Mouse (Mus musculus): ENCODE measurements around the gene Gatad2a. TPM values are rescaled to one million over a fixed set of nuclear protein-coding genes. Genes with fewer than 3 reads are reported as not detected.

Gatad2a gene
- total and polyA plus RNA-seq, 2 experiments: 11.2 to 35.0 TPM

DNA sequence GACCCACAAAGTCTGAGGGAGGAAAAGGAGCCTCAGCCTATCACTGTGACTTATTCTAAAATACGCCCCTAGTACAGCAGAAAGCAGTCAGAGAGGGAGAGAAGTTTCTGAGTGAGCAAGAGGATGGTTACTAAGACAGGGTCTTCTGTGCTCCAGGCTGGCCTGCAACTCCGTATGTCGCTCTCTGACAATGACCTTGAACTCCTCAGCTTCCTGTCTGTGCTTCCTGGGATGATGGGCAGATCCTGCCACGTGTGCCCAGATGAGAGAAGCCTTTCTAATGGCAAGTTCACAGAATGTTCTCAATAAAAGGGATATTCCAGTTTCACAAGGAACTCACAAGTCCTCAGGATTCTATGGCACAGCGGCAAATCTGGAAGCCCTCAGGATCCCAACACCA, 61.6 kb downstream of the Gatad2a start:
- no peak for DNase-seq (ENCODE audit: extremely low read depth, low read depth, low spot score)
- Histone ChIP-seq H3K4me1 (ENCODE audit: control insufficient read depth, insufficient read depth, low read length) (peaks cover 9% of the 10 kb centered on the region), H3K36me3 (ENCODE audit: control insufficient read depth, insufficient read depth, low read length) (peaks cover 3% of the 10 kb centered on the region; the same call in 1 of the 2 replicates), H3K27me3 (ENCODE audit: control insufficient read depth, insufficient read depth, low read length) (no peaks in the 10 kb centered on the region), H3K27ac (replicated peaks; ENCODE audit: insufficient read depth, low read depth, low read length) (0 out of 2 replicates have a peak overlapping the region, but pooled peaks have one; percentile 5), H3K4me3 (ENCODE audit: insufficient read depth, low read depth, low read length) (no peak overlapping the region), H3K9ac (ENCODE audit: low read depth, low read length) (no peak overlapping the region), H3K79me2 (ENCODE audit: control insufficient read depth, insufficient read depth, low read length) (peaks cover 27% of the 10 kb centered on the region; the same call in 1 of the 2 replicates)
- WGBS: 51% methylated on average over 5 of the region's 5 CpGs
- TF ChIP-seq CTCF (IDR thresholded peaks at IDR 0.05; ENCODE audit: low read depth, low read length): no peak
- TF ChIP-seq POLR2A (IDR thresholded peaks at IDR 0.05; ENCODE audit: extremely low read depth, insufficient read depth, low read length): no peak

DNA sequence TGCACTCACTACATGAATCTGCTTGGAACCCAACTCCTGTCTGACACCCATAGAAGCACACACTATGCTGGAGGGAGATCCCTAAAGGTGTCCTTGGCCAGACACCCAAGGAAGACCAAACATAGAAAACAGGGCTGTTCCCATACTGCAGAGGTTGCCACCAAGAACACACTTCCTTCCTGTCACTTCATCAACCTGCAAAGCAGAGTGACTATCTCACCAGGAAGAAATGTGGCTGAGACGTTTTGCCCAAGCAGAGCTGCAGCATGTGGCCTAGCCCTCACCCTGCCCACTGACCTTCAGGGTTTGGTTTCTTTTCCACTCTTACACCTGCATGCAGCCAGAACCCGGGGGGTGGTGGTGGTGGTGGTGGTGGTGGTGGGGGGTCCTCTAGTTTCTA, 62.4 kb downstream of the Gatad2a start:
- no peak overlapping the region for H3K27ac ChIP-seq (replicated peaks; ENCODE audit: insufficient read depth, low read depth, low read length)
- WGBS: 63% methylated on average over 2 of the region's 2 CpGs
- peaks cover 7% of the 10 kb centered on the region for H3K4me1 ChIP-seq (ENCODE audit: control insufficient read depth, insufficient read depth, low read length)
- no peak overlapping the region for H3K4me3 ChIP-seq (ENCODE audit: insufficient read depth, low read depth, low read length)
- H3K79me2 ChIP-seq (ENCODE audit: control insufficient read depth, insufficient read depth, low read length): peaks cover 24% of the 10 kb centered on the region; the same call in 1 of the 2 replicates
- H3K36me3 ChIP-seq (ENCODE audit: control insufficient read depth, insufficient read depth, low read length): peaks cover 7% of the 10 kb centered on the region
- no peak overlapping the region for H3K9ac ChIP-seq (ENCODE audit: low read depth, low read length)
- TF ChIP-seq POLR2A (IDR thresholded peaks at IDR 0.05; ENCODE audit: extremely low read depth, insufficient read depth, low read length): no peak
- TF ChIP-seq CTCF (IDR thresholded peaks at IDR 0.05; ENCODE audit: low read depth, low read length): no peak
- H3K27me3 ChIP-seq (ENCODE audit: control insufficient read depth, insufficient read depth, low read length): no peaks in the 10 kb centered on the region
- DNase-seq (ENCODE audit: extremely low read depth, low read depth, low spot score): no peak

- TF ChIP-seq POLR2A (IDR thresholded peaks at IDR 0.05; ENCODE audit: extremely low read depth, insufficient read depth, low read length) (no peak), CTCF (IDR thresholded peaks at IDR 0.05; ENCODE audit: low read depth, low read length) (no peak)
- Histone ChIP-seq H3K4me1 (ENCODE audit: control insufficient read depth, insufficient read depth, low read length) (peaks cover 4% of the 10 kb centered on the region), H3K27me3 (ENCODE audit: control insufficient read depth, insufficient read depth, low read length) (no peaks in the 10 kb centered on the region), H3K9ac (ENCODE audit: low read depth, low read length) (no peak overlapping the region), H3K79me2 (ENCODE audit: control insufficient read depth, insufficient read depth, low read length) (peaks cover 40% of the 10 kb centered on the region; the same call in 1 of the 2 replicates), H3K36me3 (ENCODE audit: control insufficient read depth, insufficient read depth, low read length) (peaks cover 7% of the 10 kb centered on the region), H3K4me3 (ENCODE audit: insufficient read depth, low read depth, low read length) (no peak overlapping the region), H3K27ac (replicated peaks; ENCODE audit: insufficient read depth, low read depth, low read length) (no peak overlapping the region)
- DNase-seq (ENCODE audit: extremely low read depth, low read depth, low spot score): no peak
Observed at GRCm38 (mm10) chr8:69926901-69927300, 69.3 kb downstream of the Gatad2a start.

GRCm38 (mm10) chr8:69923986-69924385, 72.2 kb downstream of the Gatad2a start:
- 85% methylated on average over 1 of the region's 1 CpGs for WGBS
- peaks cover 37% of the 10 kb centered on the region for H3K79me2 ChIP-seq (ENCODE audit: control insufficient read depth, insufficient read depth, low read length)
- no peak overlapping the region for H3K27ac ChIP-seq (replicated peaks; ENCODE audit: insufficient read depth, low read depth, low read length)
- TF ChIP-seq CTCF (IDR thresholded peaks at IDR 0.05; ENCODE audit: low read depth, low read length): no peak
- no peak for TF ChIP-seq POLR2A (IDR thresholded peaks at IDR 0.05; ENCODE audit: extremely low read depth, insufficient read depth, low read length)
- H3K4me1 ChIP-seq (ENCODE audit: control insufficient read depth, insufficient read depth, low read length): peaks cover 22% of the 10 kb centered on the region
- no peaks in the 10 kb centered on the region for H3K27me3 ChIP-seq (ENCODE audit: control insufficient read depth, insufficient read depth, low read length)
- H3K4me3 ChIP-seq (ENCODE audit: insufficient read depth, low read depth, low read length): no peak overlapping the region
- peaks cover 2% of the 10 kb centered on the region for H3K36me3 ChIP-seq (ENCODE audit: control insufficient read depth, insufficient read depth, low read length)
- H3K9ac ChIP-seq (ENCODE audit: low read depth, low read length): no peak overlapping the region
- no peak for DNase-seq (ENCODE audit: extremely low read depth, low read depth, low spot score)

- no peaks in the 10 kb centered on the region for H3K27me3 ChIP-seq (ENCODE audit: control insufficient read depth, insufficient read depth, low read length)
- H3K4me3 ChIP-seq (ENCODE audit: insufficient read depth, low read depth, low read length): no peak overlapping the region
- no peak overlapping the region for H3K9ac ChIP-seq (ENCODE audit: low read depth, low read length)
- DNase-seq (ENCODE audit: extremely low read depth, low read depth, low spot score): peak; percentile 94
- H3K79me2 ChIP-seq (ENCODE audit: control insufficient read depth, insufficient read depth, low read length): peaks cover 19% of the 10 kb centered on the region
- no peak for TF ChIP-seq CTCF (IDR thresholded peaks at IDR 0.05; ENCODE audit: low read depth, low read length)
- TF ChIP-seq POLR2A (IDR thresholded peaks at IDR 0.05; ENCODE audit: extremely low read depth, insufficient read depth, low read length): no peak
- no peaks in the 10 kb centered on the region for H3K36me3 ChIP-seq (ENCODE audit: control insufficient read depth, insufficient read depth, low read length)
- H3K27ac ChIP-seq (replicated peaks; ENCODE audit: insufficient read depth, low read depth, low read length): peak overlapping the region; percentile 78
- H3K4me1 ChIP-seq (ENCODE audit: control insufficient read depth, insufficient read depth, low read length): peaks cover 22% of the 10 kb centered on the region
- WGBS: 19% methylated on average over 2 of the region's 2 CpGs
Observed at GRCm38 (mm10) chr8:69921141-69921540, 75.0 kb downstream of the Gatad2a start.

DNA sequence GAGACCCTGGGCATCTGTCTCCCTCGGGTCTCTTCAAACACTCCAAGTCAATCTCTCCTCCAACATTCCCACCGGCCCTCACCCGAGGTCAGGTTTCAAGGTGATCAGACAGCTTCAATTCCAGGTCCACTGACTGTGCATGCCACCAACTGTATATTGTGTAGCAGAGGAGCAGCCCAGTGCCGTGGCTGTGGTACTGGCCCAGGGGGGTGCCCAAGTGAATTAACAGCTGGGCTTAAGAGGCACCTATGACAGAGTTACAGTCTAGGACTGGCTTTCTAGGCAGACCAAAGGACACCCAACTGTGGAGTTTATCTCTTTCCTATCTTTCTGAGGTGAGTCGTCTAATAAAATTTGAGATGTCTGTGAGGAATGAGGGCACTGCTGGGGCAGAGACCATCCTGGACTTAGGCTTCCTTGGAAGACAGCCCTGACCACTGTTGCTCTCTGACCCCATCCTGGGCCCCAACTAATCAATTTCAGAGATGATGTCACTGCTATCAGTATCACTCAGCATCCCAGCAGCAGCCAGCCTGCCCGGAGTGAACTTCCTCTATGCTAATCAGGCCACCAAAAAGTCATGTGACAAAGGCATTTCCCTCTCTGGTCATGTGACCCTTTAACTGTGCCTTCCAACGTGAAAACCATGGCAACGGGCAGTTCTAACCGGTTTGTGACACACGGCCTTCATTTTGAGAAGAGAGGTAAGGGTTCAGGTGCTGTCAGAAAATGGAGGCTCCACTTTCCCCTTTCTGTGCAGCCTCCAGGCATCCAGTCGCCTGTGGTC, 76.1 kb downstream of the Gatad2a start:
- 16% methylated on average over 11 of the region's 11 CpGs for WGBS

More for the DNA sequence above, 76.1 kb downstream of the Gatad2a start:
- Histone ChIP-seq H3K4me3 (ENCODE audit: insufficient read depth, low read depth, low read length) (no peak overlapping the region), H3K36me3 (ENCODE audit: control insufficient read depth, insufficient read depth, low read length) (no peaks in the 10 kb centered on the region; the same call in 1 of the 2 replicates), H3K9ac (ENCODE audit: low read depth, low read length) (peak overlapping the region; percentile 44; the same call in 1 of the 2 replicates), H3K27ac (replicated peaks; ENCODE audit: insufficient read depth, low read depth, low read length) (peak overlapping the region; percentile 78), H3K79me2 (ENCODE audit: control insufficient read depth, insufficient read depth, low read length) (peaks cover 19% of the 10 kb centered on the region), H3K4me1 (ENCODE audit: control insufficient read depth, insufficient read depth, low read length) (peaks cover 22% of the 10 kb centered on the region), H3K27me3 (ENCODE audit: control insufficient read depth, insufficient read depth, low read length) (no peaks in the 10 kb centered on the region)
- no peak for TF ChIP-seq CTCF (IDR thresholded peaks at IDR 0.05; ENCODE audit: low read depth, low read length)
- no peak for TF ChIP-seq POLR2A (IDR thresholded peaks at IDR 0.05; ENCODE audit: extremely low read depth, insufficient read depth, low read length)
- peak; percentile 96 for DNase-seq (ENCODE audit: extremely low read depth, low read depth, low spot score)
